Mouse (Mus musculus) intestine, embryonic 14.5 days (tissue): ENCODE measurements around the gene Ccdc34. TPM values are rescaled to one million over a fixed set of nuclear protein-coding genes. Genes with fewer than 3 reads are reported as not detected.

ENCODE experiments used
- ATAC-seq: fragments of 200-750 bp; cut with Nextera tagmentation; replicated peaks from 2 replicates; pipeline ENCODE4 v1.8.0; 2017; ENCODE audit warnings: low read depth, moderate number of reproducible peaks, moderate TSS enrichment, moderate library complexity; ENCODE audit not compliant: low FRiP score, low TSS enrichment
- DNase-seq: peaks from one replicate; pipeline ENCODE4 v3.0.0-alpha.2; 2018; ENCODE audit warnings: low spot score
- H3K27ac ChIP-seq: fragments of 300-500 bp; sonication (generic); 2 replicates; pipeline ENCODE4 v1.5.1; 2014; ENCODE audit warnings: low read depth, mild to moderate bottlenecking, control low read depth
- H3K27me3 ChIP-seq: fragments of 300-500 bp; sonication (generic); replicated peaks from 2 replicates; pipeline ENCODE4 v1.6.1; 2014; ENCODE audit warnings: low read length, control low read depth; ENCODE audit not compliant: control insufficient read depth, insufficient read depth
- H3K36me3 ChIP-seq: fragments of 300-500 bp; sonication (generic); 2 replicates; pipeline ENCODE4 v1.6.1; 2014; ENCODE audit warnings: low read length, control low read depth; ENCODE audit not compliant: control insufficient read depth, insufficient read depth
- H3K4me1 ChIP-seq: fragments of 300-500 bp; sonication (generic); replicated peaks from 2 replicates; pipeline ENCODE4 v1.6.1; 2014; ENCODE audit warnings: low read length, control low read depth, mixed read lengths; ENCODE audit not compliant: control insufficient read depth, insufficient read depth
- H3K4me2 ChIP-seq: fragments of 300-500 bp; sonication (generic); 2 replicates; pipeline ENCODE4 v1.6.1; 2014; ENCODE audit warnings: low read length
- H3K4me3 ChIP-seq: fragments of 300-500 bp; sonication (generic); 2 replicates; pipeline ENCODE4 v1.5.1; 2014; ENCODE audit warnings: low read depth, low read length, control low read depth, mixed read lengths
- H3K9ac ChIP-seq: fragments of 300-500 bp; sonication (generic); 2 replicates; pipeline ENCODE4 v1.6.1; 2014; ENCODE audit warnings: mild to moderate bottlenecking, low read length
- H3K9me3 ChIP-seq: fragments of 300-500 bp; sonication (generic); 2 replicates; pipeline ENCODE4 v1.6.1; 2016; ENCODE audit warnings: low read length, control low read depth; ENCODE audit not compliant: control insufficient read depth
- WGBS: fragments of 180-500 bp; shearing (Covaris S2); extraction: QIAGEN DNeasy Blood & Tissue Kit; methylation state at CpG from one replicate; pipeline ENCODE4 v1.1.7; 2014; 5-methylcytosine and 5-hydroxymethylcytosine counted together
- polyA plus RNA-seq: library from polyadenylated mRNA; unstranded; fragments of >200 nt; fragmentation: Nextera tagmentation; extraction: Ambion mirVana; gene quantifications from 2 replicates; pipeline ENCODE4 v1.2.1, GENCODE M21; 2014

The Ccdc34 gene
- polyA plus RNA-seq, 1 experiment from 2014 or later = 54.7 TPM

DNA sequence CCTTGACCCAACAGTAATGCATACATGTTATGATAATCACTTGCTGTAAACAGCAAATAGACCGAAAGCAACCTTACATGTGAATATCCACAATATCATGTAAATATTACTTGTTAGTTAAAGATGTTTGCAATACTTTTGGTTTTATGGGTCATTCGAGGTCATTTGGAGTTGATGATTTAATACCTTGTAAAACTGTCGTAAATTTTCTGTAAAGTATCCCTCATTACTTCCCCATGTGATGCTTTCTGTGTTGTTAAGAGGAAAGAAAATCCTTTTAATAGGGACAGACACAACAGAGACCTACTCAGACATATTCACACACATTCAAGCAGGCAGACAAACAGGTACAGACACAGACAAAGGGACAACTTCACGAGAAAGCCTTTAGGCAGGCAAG lies 150.1 kb downstream of the Ccdc34 start:
- Histone ChIP-seq H3K4me3 (no peak overlapping the region), H3K9ac (no peak overlapping the region), H3K9me3 (no peaks in the 10 kb centered on the region), H3K4me2 (no peak overlapping the region), H3K4me1 (no peaks in the 10 kb centered on the region), H3K27ac (no peak overlapping the region), H3K27me3 (no peaks in the 10 kb centered on the region), H3K36me3 (no peaks in the 10 kb centered on the region)
- DNase-seq (no peak), ATAC-seq (no peak)
- 58% methylated on average over 4 of the region's 4 CpGs for WGBS

DNA sequence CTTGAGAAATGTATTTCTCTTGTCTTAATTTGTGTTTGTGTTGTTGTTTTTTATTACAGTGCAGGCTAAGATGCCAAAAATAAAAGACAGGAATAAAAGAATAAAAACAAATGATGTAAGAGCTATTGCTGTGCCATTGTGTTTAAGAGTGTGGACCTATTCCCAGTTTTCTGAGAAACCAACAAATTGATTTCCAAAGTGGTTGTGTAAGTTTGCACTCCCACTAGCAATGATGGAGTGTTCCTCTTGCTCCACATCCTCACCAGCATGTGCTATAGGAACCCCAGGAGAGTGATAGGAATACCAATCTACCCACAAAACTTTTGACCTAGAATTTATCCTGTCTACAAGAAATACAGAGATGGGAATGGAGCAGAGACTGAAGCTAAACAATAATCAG lies 150.7 kb downstream of the Ccdc34 start:
- Histone ChIP-seq H3K9ac (no peak overlapping the region), H3K36me3 (no peaks in the 10 kb centered on the region), H3K9me3 (no peaks in the 10 kb centered on the region), H3K4me3 (no peak overlapping the region), H3K27me3 (no peaks in the 10 kb centered on the region), H3K4me1 (peaks cover 2% of the 10 kb centered on the region; the same call in 1 of the 2 replicates), H3K27ac (no peak overlapping the region), H3K4me2 (no peak overlapping the region)
- no peak for DNase-seq
- ATAC-seq = no peak

GRCm38 (mm10) chr2:110172456-110172855 lies 154.8 kb downstream of the Ccdc34 start:
- no peaks in the 10 kb centered on the region for H3K27me3 ChIP-seq
- no peak overlapping the region for H3K4me2 ChIP-seq
- H3K27ac ChIP-seq = no peak overlapping the region
- 80% methylated on average over 7 of the region's 7 CpGs for WGBS
- no peaks in the 10 kb centered on the region for H3K36me3 ChIP-seq
- ATAC-seq (no peak), DNase-seq (no peak)
- H3K4me1 ChIP-seq = peaks cover 24% of the 10 kb centered on the region
- H3K9ac ChIP-seq = no peak overlapping the region
- no peak overlapping the region for H3K4me3 ChIP-seq
- no peaks in the 10 kb centered on the region for H3K9me3 ChIP-seq

- WGBS = 35% methylated on average over 7 of the region's 7 CpGs
- peaks cover 32% of the 10 kb centered on the region for H3K4me1 ChIP-seq
- no peak for DNase-seq
- ATAC-seq = peak; percentile 42; the same call in 1 of the 2 replicates
- no peaks in the 10 kb centered on the region for H3K9me3 ChIP-seq
- no peak overlapping the region for H3K9ac ChIP-seq
- H3K27me3 ChIP-seq = no peaks in the 10 kb centered on the region
- H3K4me2 ChIP-seq = no peak overlapping the region
- peak overlapping the region; percentile 58 for H3K27ac ChIP-seq
- H3K4me3 ChIP-seq = no peak overlapping the region
- no peaks in the 10 kb centered on the region for H3K36me3 ChIP-seq
Measured at GRCm38 (mm10) chr2:110173818-110174247, 156.2 kb downstream of the Ccdc34 start.

GRCm38 (mm10) chr2:110176761-110177400 lies 159.3 kb downstream of the Ccdc34 start:
- WGBS = 43% methylated on average over 2 of the region's 2 CpGs
- no peak overlapping the region for H3K4me2 ChIP-seq
- H3K27ac ChIP-seq = peak overlapping the region; percentile 62; the same call in 1 of the 2 replicates
- H3K4me1 ChIP-seq = peaks cover 50% of the 10 kb centered on the region
- H3K36me3 ChIP-seq = no peaks in the 10 kb centered on the region
- H3K9me3 ChIP-seq = no peaks in the 10 kb centered on the region
- ATAC-seq (no peak), DNase-seq (peak; percentile 51)
- H3K27me3 ChIP-seq = no peaks in the 10 kb centered on the region
- no peak overlapping the region for H3K4me3 ChIP-seq
- no peak overlapping the region for H3K9ac ChIP-seq

GRCm38 (mm10) chr2:110177406-110177805 lies 159.8 kb downstream of the Ccdc34 start:
- Histone ChIP-seq H3K9me3 (no peaks in the 10 kb centered on the region), H3K36me3 (no peaks in the 10 kb centered on the region), H3K27ac (peak overlapping the region; percentile 29; the same call in 1 of the 2 replicates), H3K4me3 (no peak overlapping the region), H3K9ac (no peak overlapping the region), H3K4me2 (no peak overlapping the region), H3K27me3 (no peaks in the 10 kb centered on the region), H3K4me1 (peaks cover 54% of the 10 kb centered on the region)
- ATAC-seq (no peak), DNase-seq (peak; percentile 48)
- 55% methylated on average over 2 of the region's 2 CpGs for WGBS

GRCm38 (mm10) chr2:110177879-110178278 lies 160.3 kb downstream of the Ccdc34 start:
- Histone ChIP-seq H3K9ac (no peak overlapping the region), H3K4me1 (peaks cover 55% of the 10 kb centered on the region), H3K4me3 (no peak overlapping the region), H3K27me3 (no peaks in the 10 kb centered on the region), H3K27ac (peak overlapping the region; percentile 29; the same call in 1 of the 2 replicates), H3K36me3 (no peaks in the 10 kb centered on the region), H3K4me2 (no peak overlapping the region), H3K9me3 (no peaks in the 10 kb centered on the region)
- no peak for ATAC-seq
- DNase-seq = peak; percentile 50
- WGBS = 43% methylated on average over 7 of the region's 7 CpGs

GRCm38 (mm10) chr2:110179669-110180315 lies 162.2 kb downstream of the Ccdc34 start:
- Histone ChIP-seq H3K36me3 (no peaks in the 10 kb centered on the region), H3K4me2 (no peak overlapping the region), H3K27ac (peak overlapping the region; percentile 60), H3K4me3 (no peak overlapping the region), H3K9me3 (no peaks in the 10 kb centered on the region), H3K27me3 (no peaks in the 10 kb centered on the region), H3K4me1 (peaks cover 46% of the 10 kb centered on the region), H3K9ac (no peak overlapping the region)
- peak; percentile 51 for ATAC-seq
- 23% methylated on average over 10 of the region's 10 CpGs for WGBS
- DNase-seq = peak; percentile 64

DNA sequence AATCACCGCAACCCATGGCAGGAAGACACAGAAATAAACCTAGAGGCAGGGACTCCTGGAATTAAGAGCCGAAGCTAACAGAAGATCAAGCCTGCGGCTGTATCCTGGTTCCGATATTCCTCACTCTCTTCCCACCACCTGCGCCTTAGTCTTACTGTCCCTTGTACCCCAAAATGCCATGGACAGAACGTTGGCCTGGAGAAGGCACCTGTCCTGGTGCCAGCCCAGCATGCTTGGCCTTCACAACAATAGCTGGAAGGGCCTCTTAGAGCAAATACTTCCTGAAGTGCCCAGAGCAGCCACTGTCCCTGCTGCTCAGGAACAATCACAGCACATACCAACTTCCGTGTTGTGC lies 162.7 kb downstream of the Ccdc34 start:
- Histone ChIP-seq H3K4me1 (peaks cover 46% of the 10 kb centered on the region), H3K4me3 (no peak overlapping the region), H3K4me2 (no peak overlapping the region), H3K36me3 (no peaks in the 10 kb centered on the region), H3K9me3 (no peaks in the 10 kb centered on the region), H3K27me3 (no peaks in the 10 kb centered on the region), H3K27ac (peak overlapping the region; percentile 60; the same call in 1 of the 2 replicates), H3K9ac (no peak overlapping the region)
- 50% methylated on average over 7 of the region's 7 CpGs for WGBS
- DNase-seq (no peak), ATAC-seq (0 out of 2 replicates have a peak, but pooled peaks have one; percentile 7)
